Mouse (Mus musculus) forebrain, embryonic 12.5 days (tissue): ENCODE data around the gene Mga. TPM values are rescaled to one million over a fixed set of nuclear protein-coding genes. Genes with fewer than 3 reads are reported as not detected.
A peak's percentile ranks its signal among the peaks of the same experiment; 100 is the strongest.

Experiments used
- ATAC-seq: fragments of 200-750 bp; cut with Nextera tagmentation; 2 replicates; pipeline ENCODE4 v1.8.0; 2017; ENCODE audit warnings: moderate TSS enrichment; ENCODE audit not compliant: low FRiP score
- H3K27ac ChIP-seq: fragments of 300-500 bp; sonication (generic); 2 replicates; pipeline ENCODE4 v1.5.1; 2016; ENCODE audit warnings: mild to moderate bottlenecking
- H3K27me3 ChIP-seq: fragments of 300-500 bp; sonication (generic); 2 replicates; pipeline ENCODE4 v1.6.1; 2016; ENCODE audit warnings: mild to moderate bottlenecking
- H3K36me3 ChIP-seq: fragments of 300-500 bp; sonication (generic); replicated peaks from 2 replicates; pipeline ENCODE4 v1.6.1; 2016; ENCODE audit warnings: mild to moderate bottlenecking
- H3K4me1 ChIP-seq: fragments of 300-500 bp; sonication (generic); 2 replicates; pipeline ENCODE4 v1.6.1; 2016
- H3K4me2 ChIP-seq: fragments of 300-500 bp; sonication (generic); 2 replicates; pipeline ENCODE4 v1.6.1; 2016; ENCODE audit warnings: mild to moderate bottlenecking, moderate library complexity
- H3K4me3 ChIP-seq: fragments of 300-500 bp; sonication (generic); replicated peaks from 2 replicates; pipeline ENCODE4 v1.5.1; 2016; ENCODE audit warnings: mild to moderate bottlenecking
- H3K9ac ChIP-seq: fragments of 300-500 bp; sonication (generic); 2 replicates; pipeline ENCODE4 v1.6.1; 2016; ENCODE audit warnings: mild to moderate bottlenecking
- H3K9me3 ChIP-seq: fragments of 300-500 bp; sonication (generic); 2 replicates; pipeline ENCODE4 v1.6.1; 2016
- WGBS: fragments of 180-500 bp; shearing (Covaris S2); methylation state at CpG from one replicate; pipeline ENCODE4 v1.1.7; 2016; 5-methylcytosine and 5-hydroxymethylcytosine counted together
- polyA plus RNA-seq: library from polyadenylated mRNA; unstranded; fragments of >200 nt; fragmentation: Nextera tagmentation; extraction: Ambion mirVana; gene quantifications from 2 replicates; pipeline ENCODE4 v1.2.1, GENCODE M21; 2016

Gene Mga
- polyA plus RNA-seq, 1 experiment from 2014 or later, result 39.5 TPM

DNA sequence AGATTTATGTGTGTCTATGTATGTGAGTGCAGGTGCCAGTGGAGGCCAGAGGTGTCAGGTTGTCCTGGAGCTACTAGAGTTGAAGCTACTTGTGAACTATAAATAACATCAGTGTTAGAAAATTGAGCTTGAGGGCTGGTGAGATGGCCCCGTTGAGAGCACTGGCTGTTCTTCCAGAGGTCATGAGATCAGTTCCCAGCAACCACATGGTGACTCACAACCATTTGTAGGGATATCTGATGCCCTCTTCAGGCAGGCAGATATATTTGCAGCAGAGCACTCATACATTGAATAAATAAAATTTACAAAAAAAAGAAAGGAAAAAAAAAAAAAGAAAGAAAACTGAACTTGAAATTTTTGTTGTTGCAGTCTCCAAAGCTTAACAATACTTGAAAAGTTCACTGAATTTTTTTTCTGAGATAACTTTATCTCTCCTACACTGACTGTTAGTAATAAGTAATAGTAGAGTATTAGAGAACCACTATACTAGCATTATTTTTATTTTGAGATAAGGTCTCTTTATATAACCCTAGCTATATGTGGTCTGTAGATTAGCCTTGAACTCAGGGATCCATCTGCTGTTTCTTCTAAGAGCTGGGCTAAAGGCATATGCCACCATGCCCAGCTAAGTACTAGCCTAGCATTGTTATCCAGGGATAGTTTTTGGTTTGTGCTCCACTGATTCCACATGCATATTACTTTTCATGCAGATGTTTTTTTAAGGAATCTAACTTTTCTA lies 20.8 kb downstream of the Mga start:
- Histone ChIP-seq H3K4me1 (no peaks in the 10 kb centered on the region), H3K27ac (no peak overlapping the region), H3K4me3 (no peak overlapping the region), H3K9ac (no peak overlapping the region), H3K27me3 (no peaks in the 10 kb centered on the region), H3K4me2 (no peak overlapping the region), H3K9me3 (no peaks in the 10 kb centered on the region), H3K36me3 (peaks cover 22% of the 10 kb centered on the region)
- WGBS, result 89% methylated on average over 1 of the region's 1 CpGs
- no peak for ATAC-seq

DNA sequence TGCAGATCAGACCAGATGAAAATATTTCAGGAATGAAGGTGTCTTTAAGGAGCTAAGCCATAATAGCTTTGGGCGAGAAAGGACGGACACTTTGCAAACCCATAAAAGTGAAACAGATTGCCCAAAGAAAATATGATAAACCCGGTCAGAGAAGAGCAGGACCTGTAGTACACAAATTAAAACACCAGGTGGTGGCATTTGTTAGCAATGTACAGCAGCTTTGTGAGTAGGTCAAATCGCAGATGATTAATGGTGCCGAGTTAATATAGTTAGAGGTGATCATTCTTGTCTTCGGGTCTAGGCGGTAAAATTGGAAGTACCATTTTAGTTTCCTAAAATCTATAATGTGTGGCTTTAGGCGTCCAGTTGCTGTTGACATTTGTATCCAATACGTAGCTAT lies 73.5 kb downstream of the Mga start:
- Histone ChIP-seq H3K4me1 (peaks cover 18% of the 10 kb centered on the region), H3K36me3 (no peaks in the 10 kb centered on the region), H3K4me2 (no peak overlapping the region), H3K9ac (no peak overlapping the region), H3K9me3 (no peaks in the 10 kb centered on the region), H3K4me3 (no peak overlapping the region), H3K27ac (no peak overlapping the region), H3K27me3 (no peaks in the 10 kb centered on the region)
- 57% methylated on average over 9 of the region's 9 CpGs for WGBS
- ATAC-seq, result no peak

DNA sequence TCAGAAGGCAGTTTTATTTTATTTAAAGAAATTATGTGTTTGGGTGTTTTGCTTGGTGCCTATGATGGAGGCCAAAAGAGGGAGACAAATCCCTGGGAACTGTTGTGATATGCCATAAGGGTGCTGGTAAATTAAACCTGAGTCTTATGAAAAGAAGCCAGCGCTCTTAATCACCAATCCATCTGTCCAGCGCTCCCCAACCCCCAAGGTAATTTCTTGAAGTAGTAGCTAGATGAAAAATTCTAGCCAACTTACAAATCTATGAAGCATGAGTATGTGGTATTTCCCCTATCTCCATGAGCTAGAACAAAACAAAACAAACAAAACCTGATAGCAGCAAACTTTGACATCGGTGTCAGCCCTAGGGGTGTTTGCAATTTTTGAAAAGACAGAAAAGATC lies 74.3 kb downstream of the Mga start:
- Histone ChIP-seq H3K27me3 (no peaks in the 10 kb centered on the region), H3K36me3 (no peaks in the 10 kb centered on the region), H3K9ac (no peak overlapping the region), H3K4me1 (peaks cover 18% of the 10 kb centered on the region), H3K9me3 (no peaks in the 10 kb centered on the region), H3K4me3 (no peak overlapping the region), H3K4me2 (peak overlapping the region; percentile 63; the same call in 1 of the 2 replicates), H3K27ac (no peak overlapping the region)
- 88% methylated on average over 3 of the region's 3 CpGs for WGBS
- no peak for ATAC-seq

DNA sequence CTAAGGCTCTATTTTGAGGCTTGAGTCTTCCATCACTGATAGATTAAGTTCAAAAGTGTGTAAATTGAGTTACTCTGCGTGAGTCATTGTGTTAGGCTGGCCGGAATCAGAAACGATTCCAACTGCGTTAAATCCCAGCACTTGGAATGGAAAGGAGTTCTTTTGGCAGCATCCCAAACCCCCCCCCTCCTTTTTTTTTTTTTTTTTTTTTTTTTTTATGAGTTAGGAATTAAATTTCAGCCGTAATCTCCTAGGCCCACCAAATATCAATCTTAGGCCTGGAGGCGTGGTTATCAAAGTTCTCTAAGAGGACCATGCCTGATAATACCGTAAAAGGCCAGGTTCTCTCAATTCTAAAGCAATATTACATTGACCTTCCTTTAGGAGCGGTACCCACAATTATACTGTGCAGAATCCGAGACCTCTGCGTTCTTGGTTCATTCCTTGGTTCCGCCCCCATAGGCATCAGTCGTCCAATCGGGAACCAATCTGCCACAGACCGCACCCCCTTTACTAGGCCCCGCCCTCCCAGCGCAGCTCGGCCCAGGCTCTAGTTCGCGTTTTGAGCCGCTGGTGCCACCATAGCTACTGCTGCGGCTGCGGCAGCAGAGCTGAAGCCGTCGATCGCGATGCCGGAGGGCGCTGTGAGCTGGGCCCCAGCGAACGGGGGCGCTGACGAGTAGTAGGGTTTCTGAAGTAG lies 75.0 kb downstream of the Mga start:
- WGBS, result 3% methylated on average over 32 of the region's 32 CpGs
- 0 out of 2 replicates have a peak overlapping the region, but pooled peaks have one; percentile 4 for H3K27ac ChIP-seq

DNA sequence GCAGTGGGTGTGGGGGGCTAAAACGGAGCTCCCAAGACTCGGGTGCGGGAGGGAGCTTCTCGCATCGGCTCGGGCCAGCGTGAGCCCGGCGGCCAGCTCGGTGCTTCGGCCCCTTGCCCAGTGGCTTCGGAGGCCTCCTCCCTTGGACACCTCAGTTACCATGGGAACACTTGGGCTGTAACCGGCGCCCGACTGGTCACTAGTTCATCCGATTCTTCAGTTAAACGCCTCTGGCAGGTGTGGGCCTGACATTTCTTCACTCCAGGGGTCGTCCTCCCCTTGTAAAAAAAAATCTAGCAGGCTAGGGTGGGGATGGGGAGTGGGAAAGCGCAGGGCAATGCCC lies 75.5 kb downstream of the Mga start, which contains the start of gene Mapkbp1:
Gene Mapkbp1, plus strand, starts transcription at position 163 of the 343 bp plus-strand sequence.
- no peaks in the 10 kb centered on the region for H3K9me3 ChIP-seq
- H3K27ac ChIP-seq, result 0 out of 2 replicates have a peak within 1 kb of the TSS, but pooled peaks have one; percentile 4
- peak within 1 kb of the TSS; percentile 74 for H3K9ac ChIP-seq
- ATAC-seq, result peak; percentile 85
- 3% methylated on average over 19 of the region's 19 CpGs for WGBS
- peak within 1 kb of the TSS; percentile 63 for H3K4me2 ChIP-seq
- no peaks in the 10 kb centered on the region for H3K27me3 ChIP-seq
- peak within 1 kb of the TSS; percentile 61 for H3K4me3 ChIP-seq
- peaks cover 19% of the 10 kb centered on the region for H3K4me1 ChIP-seq
- H3K36me3 ChIP-seq, result no peaks in the 10 kb centered on the region

More for the DNA sequence above, 75.0 kb downstream of the Mga start:
- H3K9ac ChIP-seq, result peak overlapping the region; percentile 74
- H3K9me3 ChIP-seq, result no peaks in the 10 kb centered on the region
- H3K4me1 ChIP-seq, result peaks cover 18% of the 10 kb centered on the region
- H3K4me3 ChIP-seq, result peak overlapping the region; percentile 61
- peak overlapping the region; percentile 63 for H3K4me2 ChIP-seq
- ATAC-seq, result peak; percentile 99
- no peaks in the 10 kb centered on the region for H3K27me3 ChIP-seq
- no peaks in the 10 kb centered on the region for H3K36me3 ChIP-seq

DNA sequence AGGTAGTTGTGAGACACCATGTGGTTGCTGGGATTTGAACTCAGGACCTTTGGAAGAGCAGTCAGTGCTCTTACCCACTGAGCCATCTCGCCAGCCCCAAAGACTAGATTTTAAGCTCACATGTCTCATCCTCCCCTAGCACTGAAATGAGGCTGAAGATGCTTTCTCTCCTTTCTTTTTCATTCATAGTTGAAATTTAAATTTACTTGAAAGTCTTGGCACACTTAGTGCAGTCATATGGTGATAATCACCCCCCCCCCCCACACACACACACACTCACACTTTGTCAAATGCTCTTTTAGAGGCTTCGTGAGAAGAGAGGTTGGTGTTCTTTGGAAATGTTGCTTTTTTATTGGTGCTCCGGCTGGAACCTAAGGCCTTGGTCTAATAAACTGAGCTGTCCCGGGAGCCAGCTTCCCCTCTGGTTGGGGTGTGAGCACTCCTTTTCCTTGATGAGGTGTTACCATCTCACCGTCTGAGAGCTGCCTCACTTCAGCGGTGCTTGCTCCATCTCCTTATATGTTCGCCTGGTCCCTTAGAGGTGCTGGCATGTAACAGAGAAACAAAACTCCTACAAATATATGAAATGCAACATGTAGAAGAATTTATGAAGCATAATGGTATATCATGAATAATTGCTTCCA lies 83.4 kb downstream of the Mga start:
- H3K4me2 ChIP-seq, result no peak overlapping the region
- H3K9ac ChIP-seq, result no peak overlapping the region
- H3K9me3 ChIP-seq, result no peaks in the 10 kb centered on the region
- H3K27ac ChIP-seq, result no peak overlapping the region
- H3K4me1 ChIP-seq, result peaks cover 10% of the 10 kb centered on the region; the same call in 1 of the 2 replicates
- no peaks in the 10 kb centered on the region for H3K27me3 ChIP-seq
- WGBS, result 89% methylated on average over 7 of the region's 7 CpGs
- no peak overlapping the region for H3K4me3 ChIP-seq
- ATAC-seq, result no peak
- H3K36me3 ChIP-seq, result peaks cover 2% of the 10 kb centered on the region; the same call in 1 of the 2 replicates

DNA sequence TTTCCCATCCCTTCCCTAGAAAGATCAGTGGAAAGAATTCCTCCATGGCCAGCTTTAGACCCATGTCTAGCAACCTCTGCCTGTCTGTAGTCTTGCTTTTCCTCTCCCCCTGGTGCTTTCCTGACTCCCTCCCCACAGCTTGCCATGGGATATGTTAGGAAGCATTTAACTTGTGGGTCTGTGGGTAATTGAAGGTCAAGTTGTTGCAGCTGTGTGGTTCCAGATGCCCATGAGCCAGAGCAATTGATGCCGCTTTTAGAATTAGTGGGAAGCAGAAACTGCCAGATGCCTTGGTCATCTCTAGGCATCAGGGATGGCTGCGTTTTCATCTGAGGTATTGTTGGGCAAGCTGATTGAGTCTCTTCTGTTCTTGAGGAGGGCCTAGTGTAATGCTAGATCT lies 84.6 kb downstream of the Mga start:
- Histone ChIP-seq H3K9ac (no peak overlapping the region), H3K27me3 (no peaks in the 10 kb centered on the region), H3K4me1 (peaks cover 10% of the 10 kb centered on the region; the same call in 1 of the 2 replicates), H3K36me3 (peaks cover 2% of the 10 kb centered on the region; the same call in 1 of the 2 replicates), H3K4me2 (no peak overlapping the region), H3K4me3 (no peak overlapping the region), H3K9me3 (no peaks in the 10 kb centered on the region), H3K27ac (no peak overlapping the region)
- 88% methylated on average over 2 of the region's 2 CpGs for WGBS
- no peak for ATAC-seq

DNA sequence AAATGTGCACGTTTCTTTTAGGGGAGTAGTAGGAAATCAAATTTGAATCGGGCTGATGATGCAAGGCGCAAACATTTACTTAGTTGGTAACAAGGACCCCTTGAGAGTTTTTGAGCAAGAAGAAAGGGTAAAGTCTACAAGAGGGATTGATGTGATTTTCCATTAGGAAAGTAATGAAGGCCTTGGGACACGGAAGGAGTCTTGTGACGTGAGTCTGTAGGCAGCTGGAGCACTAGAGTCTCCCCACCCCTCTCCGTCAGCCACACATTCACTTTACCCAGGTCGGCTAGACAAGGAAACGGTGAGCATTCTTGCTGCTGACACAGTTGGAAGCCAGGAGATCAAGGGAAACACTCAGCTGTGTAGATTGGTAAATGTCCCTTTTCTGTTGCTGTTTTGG lies 88.8 kb downstream of the Mga start:
- Histone ChIP-seq H3K9me3 (no peaks in the 10 kb centered on the region), H3K36me3 (peaks cover 2% of the 10 kb centered on the region; the same call in 1 of the 2 replicates), H3K4me3 (no peak overlapping the region), H3K4me2 (no peak overlapping the region), H3K27me3 (no peaks in the 10 kb centered on the region), H3K4me1 (no peaks in the 10 kb centered on the region), H3K27ac (no peak overlapping the region), H3K9ac (no peak overlapping the region)
- ATAC-seq, result no peak
- WGBS, result 69% methylated on average over 8 of the region's 8 CpGs

DNA sequence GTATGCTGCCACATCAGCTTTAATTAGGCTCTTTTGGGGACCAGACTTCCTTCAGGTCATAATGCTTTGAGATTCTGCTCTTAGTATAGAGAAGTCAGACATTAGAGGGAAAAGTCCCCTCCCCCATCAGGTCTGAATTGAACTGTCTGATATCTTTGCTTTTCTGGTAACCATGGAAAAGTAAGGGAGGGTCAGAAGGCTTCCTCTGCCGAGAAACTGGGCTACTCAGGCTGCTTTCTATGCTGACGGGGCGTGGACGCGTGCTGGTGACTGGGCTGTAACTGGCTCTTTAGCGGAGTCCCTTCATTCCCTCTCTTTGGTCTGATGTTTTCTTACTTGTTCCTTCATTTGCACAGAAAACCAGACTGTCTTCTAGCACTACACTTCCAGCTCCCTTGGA lies 89.3 kb downstream of the Mga start:
- Histone ChIP-seq H3K36me3 (peaks cover 2% of the 10 kb centered on the region; the same call in 1 of the 2 replicates), H3K4me1 (no peaks in the 10 kb centered on the region), H3K9ac (no peak overlapping the region), H3K4me2 (no peak overlapping the region), H3K4me3 (no peak overlapping the region), H3K9me3 (no peaks in the 10 kb centered on the region), H3K27me3 (no peaks in the 10 kb centered on the region), H3K27ac (no peak overlapping the region)
- no peak for ATAC-seq
- 78% methylated on average over 6 of the region's 6 CpGs for WGBS

DNA sequence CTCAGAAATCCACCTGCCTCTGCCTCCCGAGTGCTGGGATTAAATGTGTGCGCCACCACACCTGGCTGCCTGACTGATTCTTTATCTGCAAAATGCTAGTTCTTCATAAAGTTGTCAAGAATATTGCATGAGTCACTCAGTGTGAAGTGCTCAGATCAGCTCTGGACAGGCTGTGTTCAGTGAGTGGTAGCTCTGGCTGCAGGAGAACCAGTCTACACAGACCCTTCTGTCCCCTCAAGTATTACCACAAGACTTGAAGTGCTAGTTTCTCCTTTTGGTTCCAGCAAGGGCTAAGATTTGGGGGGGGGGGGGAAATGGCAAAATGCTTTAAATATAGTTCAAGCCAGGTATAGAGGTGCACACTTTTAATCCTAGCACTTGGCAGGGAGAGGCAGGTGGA lies 90.4 kb downstream of the Mga start:
- ATAC-seq, result no peak
- WGBS, result 98% methylated on average over 2 of the region's 2 CpGs
- no peaks in the 10 kb centered on the region for H3K9me3 ChIP-seq

DNA sequence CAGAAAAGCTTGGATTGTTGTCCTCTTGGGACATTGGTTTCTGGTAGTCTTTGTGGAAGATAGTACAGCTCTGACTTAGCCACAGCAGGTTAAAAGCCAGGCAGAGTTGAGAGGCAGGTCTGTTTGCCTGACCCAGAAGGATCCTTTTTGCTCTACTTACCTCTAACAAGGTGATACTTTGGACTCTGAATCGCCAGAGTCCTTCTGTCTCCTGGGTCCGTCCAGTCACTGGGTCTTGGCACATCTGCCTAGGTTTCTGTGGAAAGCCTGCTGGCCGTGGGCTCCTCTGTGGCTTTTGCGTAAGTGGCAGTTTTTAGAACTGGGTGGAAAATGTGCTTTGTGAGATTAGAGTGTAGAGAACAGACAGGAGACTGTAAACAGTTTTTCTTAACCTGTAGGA lies 91.9 kb downstream of the Mga start:
- no peaks in the 10 kb centered on the region for H3K27me3 ChIP-seq
- no peak for ATAC-seq
- H3K9ac ChIP-seq, result no peak overlapping the region
- no peak overlapping the region for H3K4me3 ChIP-seq
- no peaks in the 10 kb centered on the region for H3K4me1 ChIP-seq
- no peak overlapping the region for H3K27ac ChIP-seq
- no peaks in the 10 kb centered on the region for H3K9me3 ChIP-seq
- no peak overlapping the region for H3K4me2 ChIP-seq
- WGBS, result 89% methylated on average over 4 of the region's 4 CpGs
- H3K36me3 ChIP-seq, result no peaks in the 10 kb centered on the region

More for the DNA sequence above, 90.4 kb downstream of the Mga start:
- Histone ChIP-seq H3K27ac (no peak overlapping the region), H3K4me1 (no peaks in the 10 kb centered on the region), H3K9ac (no peak overlapping the region), H3K27me3 (no peaks in the 10 kb centered on the region), H3K36me3 (peaks cover under 1% of the 10 kb centered on the region; the same call in 1 of the 2 replicates), H3K4me2 (no peak overlapping the region), H3K4me3 (no peak overlapping the region)

DNA sequence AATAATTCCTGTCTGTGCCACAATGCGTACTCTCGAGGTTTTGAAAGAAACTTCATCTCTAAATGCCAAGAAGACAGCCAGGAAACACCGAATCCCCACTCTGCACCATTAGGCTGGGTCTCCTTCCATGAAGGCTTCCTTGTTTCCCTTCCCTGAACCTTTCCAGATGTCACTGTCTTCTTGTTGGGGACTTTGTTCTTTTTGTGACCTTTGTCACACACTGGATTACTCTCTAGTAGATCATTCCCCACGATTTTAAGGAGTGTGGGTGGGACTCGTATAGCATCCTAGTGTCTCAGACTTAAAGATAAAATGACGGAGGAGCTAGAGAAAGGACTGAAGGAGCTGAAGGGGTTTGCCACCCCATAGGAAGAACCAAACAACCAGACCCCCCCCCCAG lies 93.9 kb downstream of the Mga start:
- no peak overlapping the region for H3K9ac ChIP-seq
- no peaks in the 10 kb centered on the region for H3K4me1 ChIP-seq
- 91% methylated on average over 6 of the region's 6 CpGs for WGBS
- no peak overlapping the region for H3K27ac ChIP-seq
- H3K4me2 ChIP-seq, result no peak overlapping the region
- H3K9me3 ChIP-seq, result no peaks in the 10 kb centered on the region
- no peak overlapping the region for H3K4me3 ChIP-seq
- no peaks in the 10 kb centered on the region for H3K36me3 ChIP-seq
- no peaks in the 10 kb centered on the region for H3K27me3 ChIP-seq
- no peak for ATAC-seq
